Mouse (Mus musculus) brain, adult 2 months (tissue): ENCODE measurements at regions not wholly inside any gene's neighbourhood (a gene's known extent, or its start where the extent isn't known, plus 50 kb on each side); places are given as distances from the start of the nearest gene placed in this dataset.

Experiments used
- DNase-seq: peaks from one replicate; pipeline ENCODE4 v3.0.0; 2011; ENCODE audit warnings: low read depth, low spot score

- DNase-seq: no peak
Measured at GRCm38 (mm10) chr11:71410582-71410981, 180.0 kb upstream of the Nlrp1b start.

DNA sequence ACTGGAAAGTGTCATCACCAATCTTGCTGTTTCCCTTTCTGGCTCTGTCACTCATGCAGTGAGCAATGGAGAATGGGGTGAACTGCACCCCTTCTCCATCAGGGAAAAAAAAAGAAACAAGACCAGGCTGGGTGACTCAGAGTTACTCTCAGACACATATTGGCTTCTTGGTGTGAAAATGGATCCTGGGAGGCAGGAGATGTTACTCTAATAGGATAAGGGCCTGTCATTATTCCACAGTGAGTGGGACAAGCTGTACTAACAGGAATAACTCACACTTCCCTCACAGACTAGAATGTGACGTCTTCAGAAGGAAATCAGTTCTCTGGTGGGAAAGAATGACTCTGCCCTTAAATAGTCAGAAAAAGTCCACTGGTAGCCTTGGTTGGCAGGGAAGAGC is 181.4 kb upstream of the Nlrp1b start:
- DNase-seq: peak; percentile 59

GRCm38 (mm10) chr11:71414403-71415140 is 184.0 kb upstream of the Nlrp1b start:
- no peak for DNase-seq

DNA sequence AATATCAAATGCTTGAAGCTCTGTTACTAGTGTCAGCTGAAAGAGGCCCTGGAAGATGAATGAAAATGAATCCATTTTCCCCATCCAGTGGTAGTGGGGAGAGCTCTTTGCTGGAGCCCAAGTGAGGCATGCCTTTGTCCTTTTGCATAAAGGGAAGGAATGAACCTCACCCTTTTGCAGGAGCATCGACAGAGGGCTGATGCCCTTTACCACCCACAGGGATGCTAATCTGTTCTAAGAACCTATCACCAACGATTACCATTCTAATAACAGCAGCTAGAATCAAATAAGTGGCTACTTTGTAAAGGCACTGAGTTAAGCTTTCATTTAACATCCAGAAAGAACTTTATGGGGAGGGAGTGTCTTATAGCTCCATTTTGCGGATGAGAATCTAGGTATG is 184.9 kb upstream of the Nlrp1b start:
- no peak for DNase-seq

- DNase-seq: peak; percentile 87
Measured at GRCm38 (mm10) chr11:71422291-71422840, 191.8 kb upstream of the Nlrp1b start.

GRCm38 (mm10) chr11:71423242-71423641 is 192.7 kb upstream of the Nlrp1b start:
- no peak for DNase-seq

- no peak for DNase-seq
Measured at GRCm38 (mm10) chr11:71424879-71425278, 194.3 kb upstream of the Nlrp1b start.

DNA sequence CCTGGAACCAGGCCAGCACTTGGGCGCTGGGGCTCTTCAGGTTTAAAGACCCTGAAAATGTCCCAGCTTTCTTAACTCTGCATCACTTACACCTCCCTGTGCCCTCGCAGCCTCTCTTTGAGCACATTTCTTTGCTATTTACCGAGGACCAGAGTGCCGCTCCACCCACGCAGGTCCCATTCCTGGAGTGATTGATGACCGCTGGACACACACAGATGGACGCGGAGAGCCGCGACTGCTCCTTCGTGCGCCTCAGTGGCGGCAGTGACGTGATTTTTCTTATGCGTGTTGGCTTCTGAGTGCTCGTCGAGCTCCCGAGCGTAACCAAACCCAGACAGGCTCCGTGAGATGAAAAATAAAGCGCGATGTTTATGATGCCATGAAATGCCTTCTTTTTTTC is 199.2 kb upstream of the Nlrp1b start:
- no peak for DNase-seq

DNA sequence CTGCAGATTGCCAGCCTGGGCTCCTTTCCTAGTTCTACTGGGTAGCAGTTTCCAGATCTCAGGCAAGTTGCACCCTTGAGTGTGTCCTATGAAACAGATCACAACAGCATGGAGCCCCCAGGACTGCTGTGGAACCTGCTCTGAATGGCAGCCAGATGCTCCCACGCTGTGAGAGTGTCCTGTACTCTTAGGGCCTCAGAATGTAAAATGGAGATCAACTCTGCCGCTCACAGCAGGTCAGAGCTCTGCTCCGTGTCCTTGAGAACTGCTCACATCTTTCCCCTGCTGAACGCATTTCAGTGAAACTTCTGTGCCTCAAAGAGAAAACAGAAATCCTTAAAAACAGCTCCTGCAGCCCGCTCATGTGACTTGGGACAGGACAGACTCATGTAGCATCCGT is 203.7 kb upstream of the Nlrp1b start:
- DNase-seq: no peak

- DNase-seq: peak; percentile 64
Measured at GRCm38 (mm10) chr11:71434886-71435285, 204.4 kb upstream of the Nlrp1b start.

DNA sequence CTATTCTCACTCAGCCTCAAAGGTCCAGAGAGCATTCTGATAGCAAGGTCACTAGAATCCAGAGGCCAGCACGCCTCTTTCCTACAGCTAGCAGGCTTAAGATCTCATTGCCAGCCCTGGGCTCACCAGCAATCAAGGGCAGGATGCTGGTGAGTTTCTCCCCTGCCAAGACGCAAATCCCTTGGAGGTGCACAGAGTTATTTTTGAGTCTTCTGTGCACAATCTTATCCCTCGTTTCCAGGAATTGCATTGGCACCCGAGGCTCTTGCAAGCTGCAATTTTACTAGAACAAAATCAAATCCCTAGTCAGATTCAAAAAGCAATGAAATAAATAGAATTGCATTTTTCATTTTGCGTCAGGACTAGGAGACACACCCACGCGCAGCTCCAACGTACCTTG is 205.2 kb upstream of the Nlrp1b start:
- peak; percentile 79 for DNase-seq

DNA sequence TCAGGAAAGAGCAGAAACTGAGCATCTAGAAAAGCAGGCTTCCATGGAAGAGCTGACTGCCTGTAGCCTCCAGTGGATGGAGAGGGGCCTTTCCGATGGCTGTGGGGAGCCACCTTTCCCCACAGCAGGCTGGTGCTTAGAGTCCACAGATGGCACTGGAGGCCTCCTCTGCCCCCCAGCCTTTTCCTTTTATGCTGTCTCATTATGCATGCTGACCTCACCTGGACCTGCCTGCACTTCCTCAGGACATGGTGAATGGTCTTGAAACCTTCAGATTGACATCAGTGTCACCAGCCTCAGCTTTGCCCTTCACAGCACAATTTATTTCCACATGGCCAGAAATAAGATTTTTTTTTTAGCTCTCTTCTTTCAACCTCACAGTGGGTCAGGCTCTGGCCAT is 205.8 kb upstream of the Nlrp1b start:
- DNase-seq: peak; percentile 23

DNA sequence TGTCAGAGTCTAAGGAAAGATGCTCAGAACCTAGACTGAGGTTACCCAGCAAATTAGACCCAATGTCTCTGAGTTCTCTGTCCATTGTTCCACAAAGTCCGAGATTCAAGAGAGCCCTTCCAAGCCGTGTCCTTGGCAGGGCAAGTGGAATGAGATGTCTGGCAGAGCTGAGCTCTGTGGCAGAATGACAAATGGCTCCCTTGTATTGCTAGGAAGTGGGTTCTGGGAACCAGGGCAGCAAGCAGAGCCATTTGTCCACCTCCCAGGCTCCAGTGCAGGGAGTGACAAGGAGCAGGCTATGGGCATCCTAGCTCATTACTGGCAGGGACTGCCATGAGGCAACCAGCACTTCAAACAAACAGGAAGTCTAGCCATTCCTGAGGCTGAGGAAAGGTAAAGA is 206.3 kb upstream of the Nlrp1b start:
- peak; percentile 87 for DNase-seq

GRCm38 (mm10) chr11:71439871-71440270 is 209.3 kb upstream of the Nlrp1b start:
- peak; percentile 86 for DNase-seq

DNA sequence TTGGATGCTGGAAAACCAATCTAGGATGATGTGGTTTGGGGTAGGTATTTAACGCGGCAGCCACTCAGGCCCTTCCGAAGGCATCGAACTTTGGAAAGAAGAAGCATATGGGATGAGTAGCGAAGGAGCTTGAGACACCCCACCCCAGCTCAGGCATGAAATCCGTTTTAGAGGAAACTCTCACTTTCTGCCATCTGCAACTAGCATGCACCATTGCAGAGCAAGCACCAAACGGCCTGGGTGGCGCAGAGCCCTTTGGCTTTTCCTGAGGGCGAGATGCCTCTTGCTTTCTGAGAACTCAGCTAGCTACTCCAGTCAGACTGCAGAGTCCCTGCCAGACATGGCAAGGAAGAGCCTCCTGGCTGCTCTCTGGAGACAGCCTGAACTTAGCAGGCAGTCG is 209.9 kb upstream of the Nlrp1b start:
- peak; percentile 27 for DNase-seq

DNA sequence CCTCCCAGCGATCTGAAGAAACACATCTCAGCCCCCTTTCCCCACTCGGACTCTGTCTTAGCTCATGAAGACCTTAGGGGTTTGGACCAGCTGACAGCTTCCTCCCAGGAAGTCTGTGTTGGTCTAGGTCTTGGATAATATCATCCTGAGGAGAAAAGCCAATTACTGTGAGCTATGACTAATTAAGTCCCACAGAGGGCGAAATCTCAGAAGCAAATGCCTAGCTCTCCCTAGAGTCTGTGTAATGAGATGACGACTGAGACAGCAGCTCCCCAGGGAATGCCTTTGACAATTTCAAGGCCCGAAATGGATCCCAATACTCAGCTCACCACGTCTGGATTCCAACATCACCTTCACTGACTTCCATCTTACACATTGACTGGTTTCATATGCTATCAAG is 213.5 kb upstream of the Nlrp1b start:
- DNase-seq: peak; percentile 64

DNA sequence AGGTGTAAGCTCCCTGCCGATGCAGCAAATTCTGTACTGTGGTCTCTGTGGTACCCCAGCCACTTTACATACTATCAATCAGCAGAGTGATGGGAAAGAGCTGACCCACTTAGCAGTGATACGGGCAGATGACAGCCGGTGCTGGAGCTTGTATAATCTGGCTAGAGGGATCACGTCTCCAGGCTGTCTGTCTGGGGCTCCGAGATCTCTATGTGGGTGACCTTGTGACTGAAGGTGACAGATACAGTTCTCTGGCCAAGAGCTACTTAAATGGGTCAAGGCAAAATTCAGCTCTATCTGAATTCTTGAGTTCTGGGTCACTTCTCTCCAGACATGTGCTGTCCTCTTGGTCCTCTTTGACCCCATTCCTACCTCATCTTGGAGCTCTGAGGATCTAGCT is 216.1 kb upstream of the Nlrp1b start:
- DNase-seq: peak; percentile 56

- DNase-seq: peak; percentile 64
Measured at GRCm38 (mm10) chr11:71447841-71448745, 217.6 kb upstream of the Nlrp1b start.

GRCm38 (mm10) chr11:71480094-71480493 is 249.6 kb upstream of the Nlrp1b start:
- peak; percentile 24 for DNase-seq

- DNase-seq: no peak
Measured at GRCm38 (mm10) chr11:71497863-71498262, 251.9 kb upstream of the Wscd1 start.

DNA sequence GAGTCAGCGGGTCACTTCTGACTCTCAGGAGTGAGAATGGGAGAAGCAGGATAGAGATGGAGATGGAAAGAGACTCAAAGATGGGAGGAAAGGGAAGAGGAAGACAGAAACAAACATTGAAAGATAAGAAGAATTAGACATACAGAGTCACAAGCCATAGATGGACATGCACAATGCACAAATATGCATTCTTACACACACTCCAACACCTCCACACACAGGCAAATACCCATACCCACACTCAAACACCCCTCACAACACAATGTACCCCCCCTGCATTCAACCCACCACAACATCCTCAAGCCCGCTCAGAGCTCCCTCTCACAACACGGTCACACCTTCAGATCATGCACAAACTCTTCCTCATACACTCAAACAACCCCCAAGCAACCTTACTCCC is 251.4 kb upstream of the Wscd1 start:
- DNase-seq: no peak

GRCm38 (mm10) chr11:71502156-71502555 is 247.6 kb upstream of the Wscd1 start:
- DNase-seq: no peak
